Mouse (Mus musculus) ES-Bruce4 (cell line): ENCODE data around the gene Itsn1.

ENCODE experiments used
- CTCF ChIP-seq: IDR thresholded peaks from one replicate; pipeline ENCODE4 v1.8.1; 2011; ENCODE audit warnings: low read depth, low read length
- POLR2A ChIP-seq: IDR thresholded peaks from one replicate; pipeline ENCODE4 v1.8.1; 2011; ENCODE audit warnings: low read length; ENCODE audit not compliant: insufficient read depth

DNA sequence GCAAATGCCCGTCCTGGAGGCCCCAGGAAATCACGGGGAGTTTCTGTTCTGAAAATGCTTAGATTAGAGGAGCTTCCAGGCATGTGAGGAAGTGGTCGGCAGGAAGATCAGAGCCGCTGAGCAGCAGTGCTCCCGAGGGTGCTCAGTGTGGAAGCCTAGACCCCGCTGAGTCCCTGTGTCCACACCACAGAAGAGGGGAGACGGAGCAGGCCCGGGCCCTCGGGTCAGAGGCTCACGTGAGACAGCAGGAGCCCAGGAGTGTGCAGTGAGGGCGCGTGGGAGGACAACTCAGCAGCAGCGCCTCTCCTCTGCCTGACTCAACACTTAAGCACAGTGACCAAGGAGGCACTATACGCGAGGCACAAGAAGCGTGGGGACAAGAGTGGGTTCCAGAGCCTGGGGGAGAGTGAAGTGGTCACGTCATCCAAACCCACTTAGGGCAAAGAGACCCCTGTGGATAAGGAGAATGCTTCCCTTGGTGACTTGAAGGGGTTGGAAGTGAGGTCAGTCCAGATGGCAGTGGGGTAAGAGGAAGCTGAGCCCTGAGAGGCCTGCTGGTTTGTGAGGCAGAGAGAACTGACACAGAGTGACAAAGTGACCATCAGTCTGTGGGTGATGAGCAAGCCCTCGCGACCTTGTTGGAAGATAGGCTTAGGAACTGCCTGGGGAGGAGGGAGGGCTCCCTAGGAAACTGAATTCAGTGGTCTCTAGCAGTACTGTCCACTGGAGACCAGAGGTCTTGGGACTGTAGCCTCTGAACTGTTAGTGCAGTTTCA lies 122.6 kb downstream of the Itsn1 start:
- TF ChIP-seq POLR2A (no peak), CTCF (no peak)
